Mouse (Mus musculus) gastrocnemius, adult 2 months (tissue): ENCODE measurements at regions not wholly inside any gene's neighbourhood (a gene's known extent, or its start where the extent isn't known, plus 50 kb on each side); places are given as distances from the start of the nearest gene placed in this dataset.

ENCODE experiments used
- DNase-seq: peaks from one replicate; pipeline ENCODE4 v3.0.0; 2022
- H3K27ac ChIP-seq: fragments of 200-600 bp; 2 replicates; pipeline ENCODE4 v1.8.1; 2022; ENCODE audit warnings: mild to moderate bottlenecking
- H3K4me3 ChIP-seq: fragments of 200-600 bp; 2 replicates; pipeline ENCODE4 v1.8.1; 2022; ENCODE audit warnings: mild to moderate bottlenecking, moderate library complexity
- CTCF ChIP-seq: fragments of 200-600 bp; IDR thresholded peaks from 2 replicates; pipeline ENCODE4 v1.8.1; 2022; ENCODE audit warnings: antibody characterized with exemption, mild to moderate bottlenecking, moderate library complexity
- intact Hi-C: fragments of 180-260 bp; cut with DNase I; formaldehyde crosslinking; loops from one replicate; pipeline ENCODE4 v1.15.1; 2025

DNA sequence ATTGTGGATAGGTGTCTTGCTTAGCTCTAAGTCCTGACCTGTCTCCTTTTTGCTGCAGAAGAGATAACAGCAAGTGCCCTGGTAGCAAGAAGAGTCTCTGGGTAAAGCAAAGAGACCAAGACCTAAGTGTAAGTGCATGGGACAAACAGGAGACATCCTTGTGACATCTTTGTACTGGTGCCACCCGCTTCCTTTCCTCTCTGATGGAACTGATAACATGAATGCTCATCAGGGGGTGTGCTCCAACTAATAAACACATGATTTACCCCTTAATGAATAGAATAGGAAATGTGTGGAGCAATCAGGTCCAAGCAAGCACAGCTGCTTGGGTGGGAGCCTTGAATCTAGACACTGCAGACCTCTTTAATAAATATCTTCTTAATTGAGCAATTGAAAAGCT is 362.9 kb upstream of the Nrp1 start:
- Histone ChIP-seq H3K27ac (no peak overlapping the region), H3K4me3 (no peak overlapping the region)
- intact Hi-C loops, result no loop called here
- DNase-seq, result no peak
- TF ChIP-seq CTCF, result no peak

DNA sequence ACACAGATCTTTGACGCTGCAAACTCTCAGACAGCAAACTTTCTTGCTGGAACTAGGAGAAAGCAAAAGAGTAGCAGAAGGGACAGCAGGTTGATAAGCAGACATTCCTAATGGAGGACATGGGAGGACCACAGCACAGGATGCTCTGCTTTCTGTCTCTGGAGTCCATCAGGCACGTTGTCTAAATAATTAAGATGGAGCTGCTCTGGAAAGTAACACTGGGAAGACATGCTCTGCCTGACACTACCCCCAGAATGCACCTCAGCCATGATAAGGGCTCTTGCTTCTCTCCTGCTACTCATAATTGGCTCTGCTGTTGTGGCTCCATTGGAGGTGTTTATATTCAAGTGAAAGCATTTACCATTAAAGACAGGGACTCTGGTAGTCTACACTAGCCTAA is 356.0 kb upstream of the Nrp1 start:
- intact Hi-C loops, result no loop called here
- no peak for DNase-seq
- H3K27ac ChIP-seq, result no peak overlapping the region
- no peak for TF ChIP-seq CTCF
- no peak overlapping the region for H3K4me3 ChIP-seq

DNA sequence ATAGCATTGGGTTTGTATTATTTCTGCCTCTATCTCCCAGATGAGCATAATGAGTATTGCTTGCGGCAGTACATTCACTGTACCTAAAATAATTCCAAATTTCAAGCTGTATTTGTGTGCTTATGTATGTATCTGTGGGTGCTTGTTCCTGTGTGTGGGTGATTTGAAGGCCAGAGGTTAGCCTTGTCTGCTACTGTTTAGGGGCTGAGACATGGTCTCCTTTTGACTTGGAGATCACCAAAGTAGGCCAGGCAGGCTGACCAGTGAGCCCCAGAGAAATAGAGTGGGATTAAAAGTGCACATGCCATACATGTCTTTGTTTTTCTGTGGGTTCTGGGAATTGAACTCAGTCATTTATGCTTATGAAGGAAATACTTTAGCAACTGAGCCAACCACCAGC is 355.6 kb upstream of the Nrp1 start:
- no peak for DNase-seq
- intact Hi-C loops, result no loop called here
- TF ChIP-seq CTCF, result no peak
- H3K27ac ChIP-seq, result no peak overlapping the region
- H3K4me3 ChIP-seq, result no peak overlapping the region

DNA sequence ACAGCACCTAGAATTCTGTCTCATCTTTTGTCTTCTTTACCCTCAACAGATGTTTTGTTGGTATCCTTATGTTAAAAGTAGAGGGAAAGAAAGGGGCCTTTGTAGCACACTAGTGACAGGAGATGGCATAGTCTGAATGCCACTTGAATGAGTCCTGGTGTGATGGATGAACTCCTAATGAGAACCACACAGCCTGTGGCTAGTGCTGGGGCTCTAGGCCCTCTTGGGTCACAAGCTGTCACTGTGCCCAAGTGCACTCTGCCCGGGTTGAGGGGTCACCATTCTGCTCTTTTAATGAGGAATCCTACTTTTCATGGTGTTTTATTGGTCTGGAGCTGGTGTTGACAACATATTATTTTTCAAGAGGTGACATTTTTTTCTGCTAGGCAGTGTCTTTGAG is 355.0 kb upstream of the Nrp1 start:
- no peak for TF ChIP-seq CTCF
- intact Hi-C loops, result no loop called here
- H3K27ac ChIP-seq, result no peak overlapping the region
- no peak overlapping the region for H3K4me3 ChIP-seq
- no peak for DNase-seq

DNA sequence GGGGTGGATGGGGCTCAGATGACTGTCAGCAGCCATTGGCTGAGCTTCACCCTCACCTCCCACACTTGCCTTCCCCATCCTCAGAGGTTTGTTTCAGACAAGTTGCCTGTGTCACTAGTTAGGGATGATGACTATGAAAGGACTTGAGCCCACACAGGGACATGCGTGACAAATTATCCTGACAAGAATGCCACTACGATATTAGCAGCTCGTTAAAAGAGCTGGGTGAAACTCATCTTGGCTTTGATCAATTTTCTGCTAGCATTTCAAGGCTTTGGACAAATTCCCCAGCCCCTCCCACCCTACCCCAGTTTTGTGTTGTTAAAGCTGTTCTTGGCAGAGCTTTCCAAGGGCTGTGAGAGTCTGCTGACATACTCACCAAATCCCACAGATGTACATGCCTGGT is 354.5 kb upstream of the Nrp1 start:
- no peak overlapping the region for H3K27ac ChIP-seq
- no peak overlapping the region for H3K4me3 ChIP-seq
- intact Hi-C loops, result no loop called here
- DNase-seq, result no peak
- TF ChIP-seq CTCF, result no peak

DNA sequence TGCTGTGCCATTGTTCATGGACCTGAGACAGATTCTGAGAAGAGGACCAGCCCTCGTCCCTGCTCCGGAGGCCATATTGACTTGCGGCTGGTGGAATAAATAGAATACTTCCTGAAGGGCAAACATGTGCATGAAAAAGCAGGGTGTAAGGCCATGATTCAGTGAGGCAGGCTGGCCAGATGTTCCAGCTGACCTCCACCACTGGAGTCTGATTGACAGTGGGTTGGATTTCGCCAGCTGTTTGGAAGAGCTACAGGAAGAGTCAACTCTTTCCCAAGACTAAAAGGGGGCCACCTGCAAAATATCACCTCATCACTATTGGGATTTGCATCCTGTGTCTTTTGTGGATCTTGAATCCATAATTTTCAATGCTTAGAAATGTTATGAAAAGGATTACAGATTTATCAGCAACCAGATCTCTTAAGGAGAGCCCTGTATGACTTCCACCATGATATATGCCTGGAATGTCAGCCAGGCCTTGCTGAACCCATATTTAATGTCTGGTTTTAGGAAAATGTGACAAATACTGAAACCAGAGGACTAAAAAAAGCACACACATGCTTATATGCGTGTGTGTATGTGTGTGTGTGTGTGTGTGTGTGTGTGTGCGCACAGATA is 348.9 kb upstream of the Nrp1 start:
- no peak for DNase-seq
- no peak for TF ChIP-seq CTCF
- intact Hi-C loops, result no loop called here
- Histone ChIP-seq H3K27ac (no peak overlapping the region), H3K4me3 (no peak overlapping the region)

DNA sequence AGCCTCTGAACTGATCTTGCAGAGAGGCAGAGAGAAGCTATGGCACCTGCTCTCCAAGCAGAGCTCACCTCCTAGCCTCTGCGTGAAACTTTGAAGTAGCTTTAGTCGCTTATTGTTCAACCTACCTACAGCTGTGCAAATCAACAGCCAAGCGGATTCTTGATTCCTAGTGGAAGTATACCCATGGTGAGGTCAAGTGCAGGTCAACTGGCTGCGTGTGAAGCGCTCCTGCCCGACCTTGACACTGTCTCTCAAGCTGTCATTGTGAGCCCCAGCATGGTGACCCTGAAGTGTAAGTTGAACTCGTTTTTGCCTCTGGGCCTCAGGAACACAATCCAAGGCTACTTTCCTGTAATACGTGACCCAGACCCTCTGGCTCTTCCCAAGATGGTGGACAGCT is 341.2 kb upstream of the Nrp1 start:
- DNase-seq, result no peak
- H3K4me3 ChIP-seq, result no peak overlapping the region
- H3K27ac ChIP-seq, result no peak overlapping the region
- intact Hi-C loops, result no loop called here
- TF ChIP-seq CTCF, result no peak

DNA sequence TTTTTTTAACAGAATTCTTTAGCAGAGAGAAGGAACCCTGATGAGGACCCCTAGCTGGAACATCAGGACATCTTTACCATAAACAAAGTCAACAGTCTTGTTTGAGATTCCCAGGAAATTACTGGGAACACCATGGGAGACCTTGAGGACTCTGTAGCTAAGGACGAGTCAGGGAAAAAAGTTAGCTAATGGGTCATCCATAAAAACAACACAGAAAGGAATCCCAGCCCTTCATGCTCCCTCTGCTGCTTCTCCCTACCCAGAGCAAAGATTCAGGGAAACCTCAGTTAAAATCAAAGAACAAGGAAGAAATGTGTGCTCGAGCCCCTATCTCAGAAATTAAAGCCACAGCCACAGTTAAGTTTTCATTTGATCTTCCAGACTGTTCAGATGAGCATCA is 334.7 kb upstream of the Nrp1 start:
- Histone ChIP-seq H3K27ac (no peak overlapping the region), H3K4me3 (no peak overlapping the region)
- TF ChIP-seq CTCF, result no peak
- no peak for DNase-seq
- intact Hi-C loops, result no loop called here

DNA sequence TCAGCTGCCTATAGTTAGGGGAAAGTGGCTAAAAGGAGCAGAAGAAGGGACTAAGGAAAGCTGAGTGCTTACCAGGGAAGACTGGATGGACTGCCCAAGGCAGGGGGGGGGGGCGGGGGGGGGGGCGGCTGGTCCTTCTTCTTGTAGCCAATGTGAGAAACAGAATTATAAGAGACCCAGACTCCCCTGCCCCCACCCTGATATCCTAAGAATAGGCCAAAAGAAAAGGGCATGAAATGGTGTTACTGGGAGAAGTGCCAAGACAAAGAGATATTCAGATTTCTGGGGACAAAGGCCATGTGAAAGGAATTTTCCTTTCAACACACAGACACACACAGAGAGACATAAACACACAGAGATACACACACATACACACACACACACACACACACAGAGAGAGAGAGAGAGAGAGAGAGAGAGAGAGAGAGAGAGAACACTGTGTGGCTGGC is 333.6 kb upstream of the Nrp1 start:
- intact Hi-C loops, result no loop called here
- Histone ChIP-seq H3K27ac (peak overlapping the region; percentile 57), H3K4me3 (no peak overlapping the region)
- no peak for TF ChIP-seq CTCF
- no peak for DNase-seq

DNA sequence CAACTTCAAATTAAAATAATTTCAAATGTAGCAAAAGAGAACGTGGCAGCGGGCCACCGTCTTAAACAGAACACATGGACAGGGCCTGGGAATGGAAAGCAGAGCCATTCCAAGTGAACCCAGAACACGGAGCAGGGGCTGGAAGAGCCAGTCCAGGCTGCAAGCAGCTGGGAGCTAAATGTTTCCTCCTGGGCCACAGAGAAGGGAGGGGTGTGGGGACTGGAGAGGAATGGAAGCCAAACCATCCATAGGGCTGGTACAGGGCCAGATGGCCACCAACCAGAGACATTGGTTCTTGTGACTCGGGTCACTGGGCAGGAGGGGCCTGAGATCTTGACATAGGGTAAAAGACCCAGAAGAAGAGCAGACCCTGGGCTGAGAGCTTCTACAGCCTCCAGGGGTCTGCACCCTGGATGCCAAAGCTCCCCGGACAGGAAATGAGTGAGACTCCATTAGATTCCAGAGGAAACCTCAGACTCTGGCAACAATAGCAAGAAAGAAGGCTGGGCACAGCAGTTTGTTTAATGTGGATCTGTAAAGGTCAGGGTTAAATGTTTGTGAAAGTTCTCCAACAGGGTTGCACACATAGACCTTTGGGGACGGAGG is 333.1 kb upstream of the Nrp1 start:
- H3K27ac ChIP-seq, result peak overlapping the region; percentile 57
- intact Hi-C loops, result no loop called here
- peak; percentile 64 for DNase-seq
- TF ChIP-seq CTCF, result no peak
- no peak overlapping the region for H3K4me3 ChIP-seq

DNA sequence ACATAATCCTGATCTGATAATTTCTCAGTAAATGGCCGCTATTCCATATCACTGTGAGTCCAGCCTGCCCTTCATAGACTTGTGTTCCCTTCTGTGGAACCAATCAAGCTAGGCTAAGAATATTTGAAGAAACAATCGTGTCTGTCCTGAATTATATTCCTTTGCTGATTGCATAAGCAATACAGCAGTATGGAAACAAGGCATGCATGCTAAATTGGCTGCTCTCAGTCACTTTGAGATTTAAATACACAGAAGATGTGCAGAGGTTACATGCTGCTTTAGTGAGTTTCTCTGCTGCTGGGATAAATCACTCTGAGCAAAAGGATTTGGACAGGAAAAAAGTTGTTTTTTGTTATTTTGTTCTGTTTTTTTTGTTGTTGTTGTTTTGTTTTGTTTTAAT is 331.4 kb upstream of the Nrp1 start:
- intact Hi-C loops, result no loop called here
- no peak for DNase-seq
- Histone ChIP-seq H3K4me3 (no peak overlapping the region), H3K27ac (no peak overlapping the region)
- no peak for TF ChIP-seq CTCF

DNA sequence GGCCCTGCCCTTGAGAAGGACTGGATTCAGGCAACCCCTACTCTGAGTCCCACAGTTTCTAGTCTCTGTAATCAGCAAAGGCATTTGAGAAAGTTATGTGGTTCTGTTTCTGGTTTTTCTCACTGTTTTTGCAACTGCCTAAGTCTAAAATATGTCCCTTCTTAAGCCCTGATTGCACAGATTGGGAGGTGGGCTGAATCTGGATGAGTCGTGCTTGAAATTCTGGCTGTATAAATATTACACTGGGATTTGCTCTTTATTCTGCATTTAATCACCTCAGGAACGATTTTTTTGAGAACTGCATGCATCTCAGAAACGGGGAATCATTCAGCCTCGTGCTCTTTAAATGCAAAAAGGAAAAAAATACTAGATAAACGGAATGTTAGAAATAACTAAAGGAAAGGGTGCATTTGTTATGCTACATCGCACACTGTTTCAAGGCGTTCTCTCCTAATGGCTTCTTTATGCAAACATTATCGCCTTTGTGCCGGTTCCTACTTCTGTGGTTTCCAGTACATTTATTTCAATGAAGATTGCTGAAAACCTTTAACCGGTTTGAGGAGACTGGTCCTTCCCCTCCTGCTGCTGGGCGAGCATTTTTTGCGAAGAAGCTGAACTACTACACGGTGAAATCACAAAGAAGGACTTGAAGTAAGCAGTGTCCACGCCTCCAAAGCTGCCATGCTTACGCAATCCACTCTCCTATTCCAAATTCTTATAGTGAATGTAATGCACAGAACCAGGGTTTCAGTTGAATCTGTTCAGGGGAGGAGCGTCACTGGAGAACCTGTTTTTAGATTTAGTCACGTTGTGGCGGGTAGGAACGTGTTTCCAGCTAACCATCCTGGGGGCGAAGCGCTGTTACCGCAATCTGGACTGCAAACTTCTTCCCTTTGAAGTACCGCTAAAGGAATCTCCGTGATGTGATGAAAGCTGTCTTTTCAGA is 327.8 kb upstream of the Nrp1 start:
- TF ChIP-seq CTCF, result no peak
- Histone ChIP-seq H3K4me3 (no peak overlapping the region), H3K27ac (no peak overlapping the region)
- DNase-seq, result no peak
- intact Hi-C loops, result no loop called here

DNA sequence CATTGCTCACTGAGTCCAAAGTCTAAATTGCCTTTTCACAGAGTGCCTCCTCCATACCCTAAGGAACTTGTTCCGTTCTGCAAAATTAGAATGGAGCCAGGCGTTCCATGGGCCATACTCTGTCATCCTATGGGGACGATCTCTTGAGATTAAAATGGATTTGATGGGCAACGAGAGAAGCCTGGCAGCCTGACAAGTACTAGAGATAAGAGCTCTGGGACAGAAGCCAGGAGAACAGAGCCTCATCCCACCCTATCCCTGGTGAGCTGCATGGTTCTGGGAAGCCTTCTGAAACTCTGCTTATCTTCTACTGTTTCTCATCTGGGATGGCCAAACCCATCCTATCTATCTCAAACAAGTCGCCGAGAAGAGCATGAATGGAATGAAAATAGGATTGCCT is 324.3 kb upstream of the Nrp1 start:
- no peak overlapping the region for H3K27ac ChIP-seq
- intact Hi-C loops, result no loop called here
- DNase-seq, result no peak

More for the DNA sequence above, 324.3 kb upstream of the Nrp1 start:
- TF ChIP-seq CTCF, result no peak
- no peak overlapping the region for H3K4me3 ChIP-seq
